Comparison of ENCODE assay signal across 24 mouse cellular contexts in genomic region chr2:106772643-106773042, GRCm38 (mm10).
"Had no signal": no experiment of that assay in that cellular context is flagged by ENCODE, and none has a peak within 500 bp of the region (broad histone marks: within the 10 kb centered on the region; RNA-seq: fewer than 3 reads in every experiment).

No protein-coding gene starts in this region.

- H3K9me3 ChIP-seq: limb, embryonic 12.5 days; limb, embryonic 15.5 days; neural tube, embryonic 12.5 days; neural tube, embryonic 15.5 days had no signal

- H3K4me3 ChIP-seq: layer of hippocampus, adult 2 months; limb, embryonic 12.5 days; limb, embryonic 15.5 days; neural tube, embryonic 12.5 days; neural tube, embryonic 15.5 days had no signal

- H3K36me3 ChIP-seq: limb, embryonic 15.5 days; neural tube, embryonic 12.5 days; neural tube, embryonic 15.5 days had no signal

- H3K27me3 ChIP-seq: limb, embryonic 12.5 days; limb, embryonic 15.5 days; neural tube, embryonic 12.5 days; neural tube, embryonic 15.5 days had no signal

- DNase-seq: kidney, postnatal 25 days; layer of hippocampus, adult 9-11 months; layer of hippocampus, postnatal 36 days; left cerebral cortex, postnatal 4 days; liver, postnatal 0 days; lung, embryonic 14.5 days; midbrain, embryonic 14.5 days; right cerebral cortex, adult 18-20 months; right cerebral cortex, postnatal 14 days; right cerebral cortex, postnatal 4 days; thymus, adult 2 months; thymus, postnatal 14 days; thymus, postnatal 4 days had no signal

- H3K27ac ChIP-seq: kidney, postnatal 0 days; layer of hippocampus, adult 2 months; limb, embryonic 12.5 days; limb, embryonic 15.5 days; liver, embryonic 14.5 days; macrophage; neural tube, embryonic 12.5 days; neural tube, embryonic 15.5 days; stomach, postnatal 0 days had no signal

- ATAC-seq: liver, postnatal 0 days; lung, postnatal 0 days had no signal

- H3K9ac ChIP-seq: limb, embryonic 12.5 days; limb, embryonic 15.5 days; liver, embryonic 14.5 days; liver, postnatal 0 days; lung, embryonic 14.5 days; neural tube, embryonic 12.5 days; neural tube, embryonic 15.5 days had no signal

- H3K4me2 ChIP-seq: limb, embryonic 12.5 days; limb, embryonic 15.5 days; liver, embryonic 11.5 days; lung, embryonic 14.5 days; neural tube, embryonic 12.5 days; neural tube, embryonic 15.5 days had no signal
